Mouse (Mus musculus) neural tube, embryonic 14.5 days (tissue): ENCODE data around the gene Eef1e1. TPM values are rescaled to one million over a fixed set of nuclear protein-coding genes. Genes with fewer than 3 reads are reported as not detected.

Experiments
- ATAC-seq: fragments of 200-750 bp; cut with Nextera tagmentation; 2 replicates; pipeline ENCODE4 v1.8.0; 2017; ENCODE audit warnings: low read depth, mild to moderate bottlenecking, moderate TSS enrichment, moderate library complexity
- H3K27ac ChIP-seq: fragments of 300-500 bp; sonication (generic); 2 replicates; pipeline ENCODE4 v1.5.1; 2014; ENCODE audit warnings: low read depth, mild to moderate bottlenecking, control low read depth, low read length, moderate library complexity, mixed read lengths
- H3K27me3 ChIP-seq: fragments of 300-500 bp; sonication (generic); 2 replicates; pipeline ENCODE4 v1.6.1; 2014; ENCODE audit warnings: low read length; ENCODE audit not compliant: control insufficient read depth, insufficient read depth
- H3K36me3 ChIP-seq: fragments of 300-500 bp; sonication (generic); 2 replicates; pipeline ENCODE4 v1.6.1; 2014; ENCODE audit warnings: low read length, mixed read lengths; ENCODE audit not compliant: control insufficient read depth, insufficient read depth
- H3K4me1 ChIP-seq: fragments of 300-500 bp; sonication (generic); 2 replicates; pipeline ENCODE4 v1.6.1; 2014; ENCODE audit warnings: low read length; ENCODE audit not compliant: control insufficient read depth, insufficient read depth
- H3K4me2 ChIP-seq: fragments of 300-500 bp; sonication (generic); 2 replicates; pipeline ENCODE4 v1.6.1; 2014; ENCODE audit warnings: mild to moderate bottlenecking, low read depth, low read length, control low read depth
- H3K4me3 ChIP-seq: fragments of 300-500 bp; sonication (generic); 2 replicates; pipeline ENCODE4 v1.5.1; 2014; ENCODE audit warnings: low read depth, low read length, control low read depth, mixed read lengths
- H3K9ac ChIP-seq: fragments of 300-500 bp; sonication (generic); replicated peaks from 2 replicates; pipeline ENCODE4 v1.6.1; 2014; ENCODE audit warnings: low read depth, mild to moderate bottlenecking, control low read depth, low read length, mixed read lengths
- H3K9me3 ChIP-seq: fragments of 300-500 bp; sonication (generic); 2 replicates; pipeline ENCODE4 v1.6.1; 2016; ENCODE audit warnings: low read length; ENCODE audit not compliant: control insufficient read depth
- WGBS: fragments of 180-500 bp; shearing (Covaris S2); extraction: QIAGEN DNeasy Blood & Tissue Kit; methylation state at CpG from one replicate; pipeline ENCODE4 v1.1.7; 2014; 5-methylcytosine and 5-hydroxymethylcytosine counted together
- polyA plus RNA-seq: library from polyadenylated mRNA; unstranded; fragments of >200 nt; fragmentation: Nextera tagmentation; extraction: Ambion mirVana; gene quantifications from 2 replicates; pipeline ENCODE4 v1.2.1, GENCODE M21; 2014

Eef1e1 gene
- polyA plus RNA-seq, 1 experiment from 2014 or later = 109 TPM

- no peaks in the 10 kb centered on the region for H3K4me1 ChIP-seq
- no peak for ATAC-seq
- H3K36me3 ChIP-seq = peaks cover 7% of the 10 kb centered on the region; the same call in 1 of the 2 replicates
- H3K9ac ChIP-seq = no peak overlapping the region
- H3K4me2 ChIP-seq = no peak overlapping the region
- 92% methylated on average over 11 of the region's 11 CpGs for WGBS
- H3K9me3 ChIP-seq = no peaks in the 10 kb centered on the region
- no peak overlapping the region for H3K27ac ChIP-seq
- no peaks in the 10 kb centered on the region for H3K27me3 ChIP-seq
- no peak overlapping the region for H3K4me3 ChIP-seq
These were observed 58.0 kb downstream of the Eef1e1 start for GRCm38 (mm10) chr13:38600811-38601210.

DNA sequence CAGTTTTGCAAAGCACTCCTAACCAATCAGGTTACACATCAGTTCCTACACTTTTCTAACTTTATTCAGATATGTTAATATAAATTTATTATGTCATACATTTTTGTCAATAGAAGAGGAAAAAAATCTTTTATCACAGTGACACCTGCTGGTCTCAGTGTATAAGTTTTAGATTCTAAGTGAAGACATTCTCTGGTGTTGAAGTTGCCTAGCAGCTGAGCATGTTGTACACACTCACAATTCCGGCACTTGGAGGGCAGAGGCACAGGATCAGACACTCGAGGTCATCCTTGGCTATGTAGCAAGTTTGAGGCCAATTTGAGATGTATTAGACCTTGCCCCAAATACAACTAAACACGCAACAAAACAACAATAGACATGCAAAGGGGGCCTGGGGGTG, 61.8 kb downstream of the Eef1e1 start:
- WGBS = 77% methylated on average over 3 of the region's 3 CpGs
- no peak overlapping the region for H3K4me3 ChIP-seq
- no peaks in the 10 kb centered on the region for H3K4me1 ChIP-seq
- H3K9me3 ChIP-seq = no peaks in the 10 kb centered on the region
- no peaks in the 10 kb centered on the region for H3K27me3 ChIP-seq
- H3K4me2 ChIP-seq = no peak overlapping the region
- H3K27ac ChIP-seq = no peak overlapping the region
- H3K36me3 ChIP-seq = no peaks in the 10 kb centered on the region
- no peak overlapping the region for H3K9ac ChIP-seq
- ATAC-seq = no peak

DNA sequence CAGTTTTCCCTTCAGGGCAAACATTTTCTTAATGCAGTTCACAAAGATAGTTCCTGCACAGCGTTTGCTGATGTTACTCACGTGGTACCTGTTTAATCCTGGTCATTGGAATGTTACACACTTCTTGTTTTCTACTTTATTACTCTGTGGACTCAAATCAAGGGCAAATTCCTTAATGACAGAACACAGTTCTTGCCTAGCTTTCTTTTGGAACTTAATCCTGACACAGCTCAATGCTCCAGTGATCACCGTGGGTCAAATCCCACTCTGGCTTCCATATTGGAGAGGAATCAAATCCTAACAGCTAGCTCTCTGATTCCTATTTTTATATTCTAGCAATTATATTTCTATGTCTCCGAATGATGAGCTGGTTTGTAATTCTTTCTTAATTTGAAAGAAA, 62.4 kb downstream of the Eef1e1 start:
- Histone ChIP-seq H3K27ac (no peak overlapping the region), H3K9ac (no peak overlapping the region), H3K9me3 (no peaks in the 10 kb centered on the region), H3K4me1 (no peaks in the 10 kb centered on the region), H3K27me3 (no peaks in the 10 kb centered on the region), H3K4me3 (no peak overlapping the region), H3K36me3 (no peaks in the 10 kb centered on the region), H3K4me2 (no peak overlapping the region)
- 91% methylated on average over 4 of the region's 4 CpGs for WGBS
- ATAC-seq = no peak

Other genes starting within 250 kb of the Eef1e1 start
- 63.9 and 104 TPM in 2 replicates for gene Txndc5, start 130.2 kb downstream of the Eef1e1 start, polyA plus RNA-seq
- 18.1 and 20.7 TPM in 2 replicates for gene Bloc1s5, start 23.9 kb downstream of the Eef1e1 start, polyA plus RNA-seq